Mouse (Mus musculus) frontal cortex, postnatal 14 days (tissue): ENCODE results near the gene Ccdc69.

Source experiments
- DNase-seq, 2 experiments: peaks; one replicate each; pipeline ENCODE4 v3.0.0; 2022; ENCODE audit warnings: low spot score in 2 of 2

Ccdc69 gene

DNA sequence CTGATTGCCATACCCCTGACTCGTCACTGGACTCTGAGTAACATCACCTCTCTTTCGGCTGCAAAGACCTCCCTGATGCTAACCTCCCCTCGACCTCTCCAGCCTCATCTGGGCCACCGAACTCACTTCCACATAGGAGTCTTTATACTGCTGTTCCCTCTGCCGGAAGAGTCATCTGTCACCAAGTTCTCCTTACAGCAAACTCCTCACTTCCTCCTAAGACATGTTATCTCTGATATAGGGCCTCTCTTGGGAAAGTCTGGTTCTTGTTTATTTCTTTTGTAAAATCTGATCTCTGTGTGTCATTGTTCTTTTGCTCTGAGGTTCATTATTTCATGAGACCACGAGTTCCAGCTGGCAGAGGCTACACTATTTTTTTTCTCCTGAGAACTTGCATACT, 69.7 kb downstream of the Ccdc69 start:
- DNase-seq, result no peak

DNA sequence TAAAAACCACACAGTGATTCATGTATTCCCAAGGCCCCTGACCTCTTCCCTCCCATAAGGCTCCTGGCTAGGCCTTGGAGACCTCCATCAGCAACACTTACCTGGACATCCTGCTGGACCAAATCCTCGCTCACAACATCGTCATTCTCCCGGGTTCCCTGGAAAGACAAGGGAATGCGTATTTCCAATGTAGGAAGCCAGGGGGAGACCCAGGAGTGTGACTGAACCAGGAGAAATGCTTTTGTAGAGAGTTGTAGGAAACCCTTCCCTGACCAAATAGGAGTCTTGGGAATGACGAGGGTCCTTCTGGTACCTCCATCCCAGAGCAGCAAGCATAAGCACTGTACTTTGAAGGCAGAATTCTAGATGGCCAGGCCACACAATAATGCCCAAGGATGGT, 72.2 kb downstream of the Ccdc69 start:
- DNase-seq, result no peak

DNA sequence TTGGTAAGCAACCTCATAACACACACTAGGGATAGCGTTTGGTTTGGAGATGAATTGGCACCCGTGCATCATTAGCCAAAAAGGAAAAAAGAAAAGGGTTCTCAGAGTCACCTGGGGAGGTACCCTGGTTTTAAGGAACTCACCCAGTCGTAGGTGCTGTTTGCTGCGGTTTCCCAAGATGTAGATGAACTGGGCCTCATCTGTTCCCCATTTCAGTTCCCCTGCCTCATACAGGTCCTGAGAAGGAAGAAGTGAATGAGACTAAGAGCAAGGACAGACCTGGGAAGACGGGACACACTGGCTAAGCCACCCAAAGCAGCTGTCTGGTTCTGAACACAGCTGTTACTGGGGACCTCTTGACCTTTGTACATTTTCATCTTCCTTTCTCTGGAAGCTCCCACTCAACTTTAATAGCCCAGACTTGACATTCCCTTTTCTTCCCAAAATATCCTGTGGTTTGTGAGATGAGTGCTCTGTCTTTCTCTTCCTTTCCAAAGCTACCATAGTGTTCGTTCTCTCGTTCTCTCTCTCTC, 72.9 kb downstream of the Ccdc69 start:
- DNase-seq, result no peak
